Mouse (Mus musculus) testis, adult 2 months (tissue): ENCODE data around the gene Me3. TPM values are rescaled to one million over a fixed set of nuclear protein-coding genes. Genes with fewer than 3 reads are reported as not detected.

ENCODE experiments used
- H3K27ac ChIP-seq: fragments of 200-500 bp; 2 replicates; pipeline ENCODE4 v1.5.1; 2012; ENCODE audit warnings: low read depth, low read length; ENCODE audit not compliant: control insufficient read depth, insufficient read depth
- H3K27me3 ChIP-seq: fragments of 200-500 bp; 2 replicates; pipeline ENCODE4 v1.6.1; 2012; ENCODE audit warnings: mild to moderate bottlenecking, low read length, moderate library complexity; ENCODE audit not compliant: control insufficient read depth, insufficient read depth
- H3K36me3 ChIP-seq: fragments of 200-500 bp; 2 replicates; pipeline ENCODE4 v1.6.1; 2012; ENCODE audit warnings: mild to moderate bottlenecking, low read length; ENCODE audit not compliant: control insufficient read depth, insufficient read depth
- H3K4me1 ChIP-seq: fragments of 200-500 bp; 2 replicates; pipeline ENCODE4 v1.6.1; 2012; ENCODE audit warnings: low read length; ENCODE audit not compliant: control insufficient read depth, insufficient read depth
- H3K4me3 ChIP-seq: fragments of 200-500 bp; 2 replicates; pipeline ENCODE4 v1.5.1; 2012; ENCODE audit warnings: low read depth, mild to moderate bottlenecking, low read length, moderate library complexity, mixed read lengths; ENCODE audit not compliant: control insufficient read depth
- CTCF ChIP-seq: fragments of 200-500 bp; IDR thresholded peaks from 2 replicates; pipeline ENCODE4 v1.5.1; 2012; ENCODE audit warnings: low read depth, mild to moderate bottlenecking, inconsistent platforms, low read length, moderate library complexity; ENCODE audit not compliant: control insufficient read depth, insufficient read depth, insufficient replicate concordance
- POLR2A ChIP-seq: fragments of 200-500 bp; IDR thresholded peaks from 2 replicates; pipeline ENCODE4 v1.6.1; 2012; ENCODE audit warnings: low read depth, mild to moderate bottlenecking, inconsistent platforms, low read length, moderate library complexity; ENCODE audit not compliant: control insufficient read depth
- polyA plus RNA-seq: library from polyadenylated mRNA; depleted of rRNA; stranded (reverse); fragments of >200 nt; gene quantifications from 2 replicates; pipeline ENCODE4 v1.2.3, GENCODE M21; 2012

Me3 gene
- polyA plus RNA-seq, 1 experiment = 17.0 TPM

DNA sequence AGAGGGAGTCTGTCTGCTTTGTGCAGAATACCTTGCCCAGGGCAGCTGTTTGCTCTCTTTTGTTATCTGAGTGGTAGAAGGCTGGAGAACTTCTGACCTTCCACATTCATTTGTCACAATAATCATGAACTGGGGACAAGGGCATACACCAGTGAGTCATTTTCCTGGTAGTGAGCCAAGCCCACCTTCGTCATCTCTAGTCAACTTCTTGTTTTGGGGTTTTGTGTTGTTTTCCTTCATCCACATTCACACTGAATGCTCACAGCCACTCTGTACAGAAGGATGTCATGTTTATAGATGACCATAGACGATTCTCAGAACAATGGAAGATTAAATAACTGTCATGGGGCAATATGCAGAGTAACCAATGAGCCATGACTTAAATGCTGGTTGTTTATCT is 78.6 kb downstream of the Me3 start:
- H3K36me3 ChIP-seq = no peaks in the 10 kb centered on the region
- H3K27me3 ChIP-seq = no peaks in the 10 kb centered on the region
- H3K4me3 ChIP-seq = no peak overlapping the region
- H3K27ac ChIP-seq = no peak overlapping the region
- no peaks in the 10 kb centered on the region for H3K4me1 ChIP-seq
- TF ChIP-seq POLR2A (no peak), CTCF (no peak)

GRCm38 (mm10) chr7:89713059-89713458 is 80.9 kb downstream of the Me3 start:
- Histone ChIP-seq H3K27me3 (no peaks in the 10 kb centered on the region), H3K4me1 (no peaks in the 10 kb centered on the region), H3K4me3 (no peak overlapping the region), H3K27ac (no peak overlapping the region), H3K36me3 (no peaks in the 10 kb centered on the region)
- TF ChIP-seq CTCF = no peak
- TF ChIP-seq POLR2A = no peak

DNA sequence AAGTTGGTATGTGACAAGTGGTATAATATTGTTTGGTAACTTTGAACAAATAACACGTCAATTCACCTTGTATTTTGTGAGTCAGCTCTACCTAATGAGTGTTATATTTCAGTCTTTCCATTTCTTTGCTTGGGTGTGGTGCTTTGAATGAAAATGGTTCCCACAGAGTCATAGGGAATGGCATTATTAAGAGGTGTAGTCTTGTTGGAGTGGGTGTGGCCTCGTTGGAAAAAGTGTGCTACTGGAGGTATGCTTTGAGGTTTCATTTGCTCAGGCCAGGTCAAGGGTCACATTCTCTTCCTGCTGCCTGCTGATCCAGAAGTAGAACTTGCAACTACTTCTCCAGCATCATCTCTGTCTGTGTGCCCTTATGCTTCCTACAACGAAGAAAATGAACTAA is 84.0 kb downstream of the Me3 start:
- Histone ChIP-seq H3K27ac (no peak overlapping the region), H3K4me3 (no peak overlapping the region), H3K36me3 (no peaks in the 10 kb centered on the region), H3K4me1 (no peaks in the 10 kb centered on the region), H3K27me3 (no peaks in the 10 kb centered on the region)
- TF ChIP-seq CTCF = no peak
- no peak for TF ChIP-seq POLR2A

DNA sequence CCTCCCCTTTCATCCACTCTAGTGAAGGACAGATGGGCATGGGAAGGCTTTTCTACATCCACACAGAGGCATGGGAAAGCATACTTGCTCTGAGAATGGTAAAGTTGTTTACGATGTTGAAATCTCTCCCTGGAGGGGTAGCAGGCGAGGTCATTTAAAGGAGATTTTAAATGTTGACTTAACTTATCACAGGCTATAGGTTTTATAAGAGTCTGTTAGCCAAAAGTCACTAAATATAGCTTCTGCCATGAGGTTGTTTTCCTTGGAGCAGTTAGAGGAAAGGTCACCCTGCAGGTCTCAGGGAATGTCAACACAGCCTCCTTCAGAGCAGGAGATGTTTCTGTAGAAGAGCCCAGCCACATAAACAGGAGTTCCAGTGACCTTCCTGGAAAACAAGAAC is 85.3 kb downstream of the Me3 start:
- Histone ChIP-seq H3K27ac (no peak overlapping the region), H3K27me3 (no peaks in the 10 kb centered on the region), H3K36me3 (no peaks in the 10 kb centered on the region), H3K4me3 (no peak overlapping the region), H3K4me1 (no peaks in the 10 kb centered on the region)
- TF ChIP-seq POLR2A (no peak), CTCF (no peak)

- H3K4me3 ChIP-seq = no peak overlapping the region
- no peak overlapping the region for H3K27ac ChIP-seq
- no peaks in the 10 kb centered on the region for H3K27me3 ChIP-seq
- TF ChIP-seq CTCF (no peak), POLR2A (no peak)
- H3K36me3 ChIP-seq = no peaks in the 10 kb centered on the region
- H3K4me1 ChIP-seq = no peaks in the 10 kb centered on the region
Measured at GRCm38 (mm10) chr7:89718264-89718663, 86.1 kb downstream of the Me3 start.

DNA sequence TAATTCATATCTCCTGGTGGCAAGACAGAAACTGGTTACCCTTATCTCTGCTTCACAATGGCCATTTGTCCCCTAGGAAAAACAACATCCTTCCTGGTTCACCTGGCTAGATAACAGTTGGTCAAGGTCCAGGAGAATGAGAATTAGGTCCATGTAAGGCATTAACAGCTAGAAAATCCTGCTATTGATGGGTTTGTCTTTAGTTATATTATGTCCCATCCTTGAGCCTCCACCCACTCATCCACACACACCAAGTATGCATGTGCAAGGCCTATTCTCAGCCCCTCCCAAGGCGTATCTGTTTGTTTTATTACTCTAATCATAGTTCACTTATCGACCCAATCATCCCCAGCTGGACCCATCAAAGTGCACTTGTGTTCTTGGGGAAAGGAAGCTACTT is 88.1 kb downstream of the Me3 start:
- Histone ChIP-seq H3K27ac (no peak overlapping the region), H3K4me3 (no peak overlapping the region), H3K4me1 (no peaks in the 10 kb centered on the region), H3K36me3 (no peaks in the 10 kb centered on the region), H3K27me3 (no peaks in the 10 kb centered on the region)
- TF ChIP-seq POLR2A (no peak), CTCF (no peak)

DNA sequence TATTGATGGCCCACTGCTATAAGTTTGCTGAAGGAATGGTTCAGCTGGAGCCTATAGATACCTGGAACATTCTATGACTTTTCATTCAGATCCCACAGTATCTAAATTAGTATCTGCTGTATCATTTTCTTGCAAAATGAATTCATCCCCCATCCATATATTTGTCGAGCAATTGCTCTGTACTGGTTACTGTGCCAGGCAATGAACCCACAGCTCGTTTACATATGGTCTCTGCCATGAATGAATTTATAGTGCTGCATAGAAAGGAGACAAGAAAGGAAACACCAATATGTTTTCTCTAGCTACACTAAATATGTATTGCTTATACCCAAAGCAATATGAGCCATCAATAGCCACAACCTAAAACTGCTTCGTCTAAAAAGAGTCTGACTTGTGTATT is 94.5 kb downstream of the Me3 start:
- Histone ChIP-seq H3K27ac (no peak overlapping the region), H3K27me3 (no peaks in the 10 kb centered on the region), H3K4me1 (no peaks in the 10 kb centered on the region), H3K36me3 (no peaks in the 10 kb centered on the region), H3K4me3 (no peak overlapping the region)
- no peak for TF ChIP-seq POLR2A

- TF ChIP-seq POLR2A (no peak), CTCF (no peak)
- Histone ChIP-seq H3K36me3 (no peaks in the 10 kb centered on the region), H3K27ac (no peak overlapping the region), H3K4me1 (no peaks in the 10 kb centered on the region), H3K4me3 (no peak overlapping the region), H3K27me3 (no peaks in the 10 kb centered on the region)
Measured at GRCm38 (mm10) chr7:89727615-89728014, 95.4 kb downstream of the Me3 start.
